Mouse (Mus musculus): Measurements from ENCODE around the gene Fbxl17. TPM values are rescaled to one million over a fixed set of nuclear protein-coding genes. Genes with fewer than 3 reads are reported as not detected.

Gene Fbxl17
- polyA plus RNA-seq, 1 experiment from 2014 or later: 12.0 TPM

- no peak overlapping the region for H3K27ac ChIP-seq
- H3K9me3 ChIP-seq: no peaks in the 10 kb centered on the region
- peaks cover 4% of the 10 kb centered on the region for H3K4me1 ChIP-seq (replicated peaks)
- H3K36me3 ChIP-seq: no peaks in the 10 kb centered on the region
- no peak overlapping the region for H3K4me2 ChIP-seq
- WGBS: 54% methylated on average over 4 of the region's 4 CpGs
- H3K27me3 ChIP-seq: no peaks in the 10 kb centered on the region
- H3K4me3 ChIP-seq: no peak overlapping the region
- no peak for ATAC-seq (ENCODE audit: low FRiP score)
- no peak overlapping the region for H3K9ac ChIP-seq
Measured at GRCm38 (mm10) chr17:63029105-63029504, 470.7 kb downstream of the Fbxl17 start.

GRCm38 (mm10) chr17:63025238-63025637, 474.6 kb downstream of the Fbxl17 start:
- Histone ChIP-seq H3K9ac (no peak overlapping the region), H3K4me3 (no peak overlapping the region), H3K9me3 (no peaks in the 10 kb centered on the region), H3K27me3 (no peaks in the 10 kb centered on the region), H3K4me1 (replicated peaks) (peaks cover 4% of the 10 kb centered on the region), H3K4me2 (no peak overlapping the region), H3K36me3 (no peaks in the 10 kb centered on the region), H3K27ac (no peak overlapping the region)
- no peak for ATAC-seq (ENCODE audit: low FRiP score)
- WGBS: 49% methylated on average over 15 of the region's 15 CpGs

- no peaks in the 10 kb centered on the region for H3K4me1 ChIP-seq (replicated peaks)
- no peaks in the 10 kb centered on the region for H3K9me3 ChIP-seq
- H3K27me3 ChIP-seq: no peaks in the 10 kb centered on the region
- no peaks in the 10 kb centered on the region for H3K36me3 ChIP-seq
- H3K4me3 ChIP-seq: no peak overlapping the region
- 76% methylated on average over 3 of the region's 3 CpGs for WGBS
- no peak overlapping the region for H3K27ac ChIP-seq
- H3K4me2 ChIP-seq: no peak overlapping the region
- ATAC-seq (ENCODE audit: low FRiP score): no peak
- H3K9ac ChIP-seq: no peak overlapping the region
Measured at GRCm38 (mm10) chr17:63017605-63018167, 482.1 kb downstream of the Fbxl17 start.

- H3K9ac ChIP-seq: no peak overlapping the region
- no peak overlapping the region for H3K27ac ChIP-seq
- 68% methylated on average over 3 of the region's 3 CpGs for WGBS
- no peak overlapping the region for H3K4me2 ChIP-seq
- no peak overlapping the region for H3K4me3 ChIP-seq
- no peaks in the 10 kb centered on the region for H3K27me3 ChIP-seq
- no peak for ATAC-seq (ENCODE audit: low FRiP score)
- no peaks in the 10 kb centered on the region for H3K36me3 ChIP-seq
- no peaks in the 10 kb centered on the region for H3K9me3 ChIP-seq
- H3K4me1 ChIP-seq (replicated peaks): peaks cover 18% of the 10 kb centered on the region
Measured at GRCm38 (mm10) chr17:63012571-63012923, 487.3 kb downstream of the Fbxl17 start.

- 0 out of 2 replicates have a peak, but pooled peaks have one; percentile 41 for ATAC-seq (ENCODE audit: low FRiP score)
- Histone ChIP-seq H3K36me3 (no peaks in the 10 kb centered on the region), H3K9ac (no peak overlapping the region), H3K27ac (no peak overlapping the region), H3K9me3 (no peaks in the 10 kb centered on the region), H3K4me1 (replicated peaks) (peaks cover 22% of the 10 kb centered on the region), H3K4me3 (no peak overlapping the region), H3K4me2 (no peak overlapping the region), H3K27me3 (no peaks in the 10 kb centered on the region)
- WGBS: 71% methylated on average over 13 of the region's 13 CpGs
Measured at GRCm38 (mm10) chr17:63011893-63012570, 487.8 kb downstream of the Fbxl17 start.

GRCm38 (mm10) chr17:63010830-63011229, 489.0 kb downstream of the Fbxl17 start:
- 92% methylated on average over 10 of the region's 10 CpGs for WGBS

GRCm38 (mm10) chr17:63008788-63009187, 491.0 kb downstream of the Fbxl17 start:
- peaks cover 22% of the 10 kb centered on the region for H3K4me1 ChIP-seq (replicated peaks)
- 43% methylated on average over 4 of the region's 4 CpGs for WGBS
- no peaks in the 10 kb centered on the region for H3K36me3 ChIP-seq
- H3K27me3 ChIP-seq: no peaks in the 10 kb centered on the region
- H3K27ac ChIP-seq: no peak overlapping the region
- H3K4me3 ChIP-seq: no peak overlapping the region
- no peak overlapping the region for H3K4me2 ChIP-seq
- peak; percentile 72 for ATAC-seq (ENCODE audit: low FRiP score)
- no peaks in the 10 kb centered on the region for H3K9me3 ChIP-seq
- H3K9ac ChIP-seq: no peak overlapping the region

More at GRCm38 (mm10) chr17:63010830-63011229, 489.0 kb downstream of the Fbxl17 start:
- ATAC-seq (ENCODE audit: low FRiP score): no peak
- Histone ChIP-seq H3K9me3 (no peaks in the 10 kb centered on the region), H3K9ac (no peak overlapping the region), H3K4me2 (no peak overlapping the region), H3K27ac (no peak overlapping the region), H3K36me3 (no peaks in the 10 kb centered on the region), H3K27me3 (no peaks in the 10 kb centered on the region), H3K4me3 (no peak overlapping the region), H3K4me1 (replicated peaks) (peaks cover 22% of the 10 kb centered on the region)

- peak overlapping the region; percentile 58 for H3K27ac ChIP-seq
- no peak overlapping the region for H3K4me3 ChIP-seq
- H3K27me3 ChIP-seq: no peaks in the 10 kb centered on the region
- no peaks in the 10 kb centered on the region for H3K9me3 ChIP-seq
- peaks cover 22% of the 10 kb centered on the region for H3K4me1 ChIP-seq (replicated peaks)
- ATAC-seq (ENCODE audit: low FRiP score): peak; percentile 76
- H3K9ac ChIP-seq: no peak overlapping the region
- WGBS: 26% methylated on average over 5 of the region's 5 CpGs
- 0 out of 2 replicates have a peak overlapping the region, but pooled peaks have one; percentile 1 for H3K4me2 ChIP-seq
- H3K36me3 ChIP-seq: no peaks in the 10 kb centered on the region
Measured at GRCm38 (mm10) chr17:63008277-63008676, 491.5 kb downstream of the Fbxl17 start.

- 57% methylated on average over 12 of the region's 12 CpGs for WGBS
- H3K4me3 ChIP-seq: no peak overlapping the region
- H3K27me3 ChIP-seq: no peaks in the 10 kb centered on the region
- ATAC-seq (ENCODE audit: low FRiP score): peak; percentile 12; the same call in 1 of the 2 replicates
- H3K36me3 ChIP-seq: no peaks in the 10 kb centered on the region
- peak overlapping the region; percentile 58 for H3K27ac ChIP-seq
- no peak overlapping the region for H3K9ac ChIP-seq
- 0 out of 2 replicates have a peak overlapping the region, but pooled peaks have one; percentile 1 for H3K4me2 ChIP-seq
- H3K9me3 ChIP-seq: no peaks in the 10 kb centered on the region
- peaks cover 22% of the 10 kb centered on the region for H3K4me1 ChIP-seq (replicated peaks)
Measured at GRCm38 (mm10) chr17:63007876-63008275, 491.9 kb downstream of the Fbxl17 start.

Small RNA genes within 50 kb of the gene (microRNA-seq; reads per million reads assigned to microRNA genes)
- not detected for gene Gm24813

All from hindbrain, embryonic 13.5 days (tissue).